Mouse (Mus musculus): ENCODE results near the gene Rab37.
A peak's percentile ranks its signal among the peaks of the same experiment; 100 is the strongest.

Gene Rab37

DNA sequence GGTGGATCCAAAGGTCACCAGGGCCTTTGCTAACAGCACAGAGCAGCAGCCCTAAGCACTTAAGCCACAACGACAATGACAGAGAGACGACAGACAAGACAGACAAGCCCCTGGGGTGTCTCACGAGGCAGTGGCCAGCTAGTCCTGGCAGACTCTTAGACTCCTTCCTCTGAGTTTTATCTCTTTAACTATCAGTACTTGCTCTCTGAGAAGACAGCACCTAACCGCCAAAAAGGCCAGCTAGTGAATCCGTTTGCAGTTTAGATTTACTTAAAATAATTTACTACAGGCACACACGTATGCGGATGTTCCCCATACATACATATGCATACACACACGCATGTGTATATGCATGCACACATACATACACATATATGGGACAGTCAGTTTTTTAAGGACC lies 106.3 kb downstream of the Rab37 start:
- no peak for DNase-seq (ENCODE audit: low spot score in 2 of 2)

- DNase-seq (ENCODE audit: low spot score in 2 of 2): no peak
These were observed 107.7 kb downstream of the Rab37 start for GRCm38 (mm10) chr11:115198932-115199384.

- no peak for DNase-seq (ENCODE audit: low spot score in 2 of 2)
These were observed 109.3 kb downstream of the Rab37 start for GRCm38 (mm10) chr11:115200520-115200919.

- DNase-seq (ENCODE audit: low spot score in 2 of 2): peak; percentile 80 to 90
These were observed 111.1 kb downstream of the Rab37 start for GRCm38 (mm10) chr11:115202316-115202715.

DNA sequence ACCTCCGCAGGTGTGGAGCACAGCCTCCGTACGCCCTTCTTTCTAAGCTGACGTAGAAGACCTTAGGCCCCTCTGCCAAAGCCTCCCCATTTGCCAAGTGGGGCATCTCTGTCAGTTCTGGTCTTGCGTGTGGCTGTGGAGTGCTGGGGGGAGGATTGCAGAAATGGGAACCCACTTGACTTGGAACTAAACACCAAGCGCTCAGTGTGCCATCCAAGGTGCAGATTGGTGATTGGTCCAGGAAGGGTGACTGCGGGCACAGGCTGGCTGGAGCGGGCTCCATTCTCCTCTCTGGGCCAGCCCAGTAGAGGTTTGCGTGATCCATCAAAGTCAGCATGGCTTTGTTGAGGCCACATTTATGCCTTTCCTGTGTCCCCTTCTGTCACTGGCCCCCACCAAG lies 111.5 kb downstream of the Rab37 start:
- no peak for DNase-seq (ENCODE audit: low spot score in 2 of 2)

DNA sequence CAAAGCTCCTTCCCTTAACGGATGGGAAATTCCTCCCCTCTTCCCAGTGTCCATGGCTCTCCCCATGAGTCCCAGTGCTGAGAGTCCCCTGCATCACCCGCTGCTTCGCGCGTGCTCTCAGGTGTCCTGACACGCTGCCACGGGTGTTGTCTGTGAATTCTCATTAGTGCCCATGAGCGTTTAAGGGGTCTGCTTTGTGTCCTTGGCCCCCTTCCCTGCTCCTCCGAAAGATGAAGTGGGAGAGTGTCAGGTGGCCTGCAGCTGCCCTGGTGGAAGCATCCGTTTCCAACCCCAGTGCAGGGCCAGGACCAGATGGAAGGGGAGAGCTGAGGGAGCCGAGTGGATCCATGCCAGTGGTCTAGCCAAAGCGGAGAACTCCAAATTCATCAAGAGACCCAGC lies 116.9 kb downstream of the Rab37 start:
- DNase-seq (ENCODE audit: low spot score in 2 of 2): no peak

GRCm38 (mm10) chr11:115208776-115209732 lies 117.8 kb downstream of the Rab37 start:
- no peak for DNase-seq (ENCODE audit: low spot score in 2 of 2)

DNA sequence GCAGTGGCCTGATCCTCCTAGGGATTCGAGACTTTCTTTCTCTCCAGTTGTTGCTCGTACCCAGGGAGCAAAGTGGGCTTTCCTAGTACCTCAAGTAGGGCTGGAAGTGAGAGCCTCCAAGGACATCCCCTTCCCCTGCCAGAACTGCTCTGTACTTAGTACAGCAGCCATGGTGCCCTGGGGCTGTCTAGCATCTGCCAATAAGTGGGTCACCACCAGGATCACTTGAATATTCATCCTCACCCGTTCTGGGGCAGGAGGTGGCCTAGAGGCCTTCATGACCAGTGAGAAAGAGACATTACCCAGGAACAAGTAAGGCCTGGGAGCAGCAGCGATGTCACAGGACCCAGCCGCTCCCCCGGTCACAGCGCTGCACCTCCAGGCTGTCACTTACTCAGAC lies 118.7 kb downstream of the Rab37 start:
- no peak for DNase-seq (ENCODE audit: low spot score in 2 of 2)
